10 mouse cellular contexts compared by ENCODE assay signal in the genomic region with DNA sequence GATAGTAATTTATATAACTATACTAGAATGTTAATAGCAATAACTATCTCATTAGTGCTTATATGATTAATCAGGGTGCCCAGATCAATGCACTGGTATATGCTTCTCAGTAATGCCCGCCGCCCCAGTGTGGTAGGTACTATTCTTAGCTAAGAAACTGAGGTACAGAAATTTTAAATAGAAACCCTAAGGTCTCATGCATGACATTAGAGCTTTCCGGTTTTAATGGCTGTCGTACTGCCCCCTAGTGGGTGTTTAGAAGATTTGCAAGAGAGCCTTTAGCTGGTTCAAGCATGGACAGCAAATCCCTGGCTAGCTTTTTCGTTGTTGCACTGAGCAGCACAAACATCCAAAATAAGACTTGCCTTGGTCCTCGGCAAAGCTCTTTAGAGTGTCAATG. TPM values are rescaled to one million over a fixed set of nuclear protein-coding genes. Genes with fewer than 3 reads are reported as not detected.
A peak's percentile ranks its signal among the peaks of the same experiment; 100 is the strongest.
DNase-seq lines count a peak whose midpoint lies in the region; ATAC-seq lines count a peak whose summit lies in the region.
"Had no signal": no experiment of that assay in that cellular context is flagged by ENCODE, and none has a peak within 500 bp of the region (broad histone marks: within the 10 kb centered on the region; RNA-seq: fewer than 3 reads in every experiment).

No protein-coding gene starts in this region.

- peaks cover 19% of the 10 kb centered on the region for H3K4me1 ChIP-seq in forebrain, embryonic 10.5 days
- peaks cover 19% of the 10 kb centered on the region for H3K4me1 ChIP-seq in forebrain, embryonic 13.5 days

- no peaks in the 10 kb centered on the region for H3K36me3 ChIP-seq in forebrain, embryonic 10.5 days (replicated peaks)
- H3K36me3 ChIP-seq in forebrain, embryonic 13.5 days (ENCODE audit: poor library complexity, severe bottlenecking), result no peaks in the 10 kb centered on the region

- no peak overlapping the region for H3K4me3 ChIP-seq in forebrain, embryonic 10.5 days
- H3K4me3 ChIP-seq in forebrain, embryonic 13.5 days, result no peak overlapping the region
- H3K4me3 ChIP-seq: myocyte had no signal

- H3K27ac ChIP-seq in forebrain, embryonic 10.5 days, result no peak overlapping the region
- no peak overlapping the region for H3K27ac ChIP-seq in forebrain, embryonic 13.5 days

- no peak overlapping the region for H3K9ac ChIP-seq in forebrain, embryonic 13.5 days

- peaks cover 8% of the 10 kb centered on the region for H3K27me3 ChIP-seq in forebrain, embryonic 10.5 days (ENCODE audit: poor library complexity, severe bottlenecking)
- 0 out of 2 replicates have a peak, but pooled peaks cover 5% of the 10 kb centered on the region for H3K27me3 ChIP-seq in forebrain, embryonic 13.5 days

- ATAC-seq in forebrain, embryonic 13.5 days, result no peak

- no peak overlapping the region for H3K4me2 ChIP-seq in forebrain, embryonic 13.5 days

- peak; percentile 63 for DNase-seq in forebrain, embryonic 10.5 days (ENCODE audit: extremely low spot score, low spot score)
- DNase-seq in thymus, postnatal 0 days (ENCODE audit: low spot score), result peak; percentile 64
- DNase-seq in thymus, postnatal 36 days, result no peak
- peak; percentile 42 for DNase-seq in embryo, embryonic 11.5 days (ENCODE audit: low read depth, low spot score)
- DNase-seq in kidney, postnatal 4 days, result peak; percentile 31 to 60
- DNase-seq in naive thymus-derived CD4-positive, alpha-beta T cell, adult 2 months (ENCODE audit: low read depth), result peak; percentile 75
- no peak for DNase-seq in testis, postnatal 14 days (ENCODE audit: low spot score)

- 21% methylated on average over 6 of the region's 6 CpGs for WGBS in forebrain, embryonic 10.5 days
- WGBS in forebrain, embryonic 13.5 days, result 16% methylated on average over 6 of the region's 6 CpGs

- H3K9me3 ChIP-seq in forebrain, embryonic 10.5 days, result no peaks in the 10 kb centered on the region
- no peaks in the 10 kb centered on the region for H3K9me3 ChIP-seq in forebrain, embryonic 13.5 days (replicated peaks)

RNA-seq across cellular contexts. Expression of a gene that starts 2.3 kb away (rescaled TPM):
- not detected in 2 replicates for polyA plus RNA-seq in forebrain, embryonic 10.5 days (2016; fragmentation: Nextera tagmentation; extraction: Ambion mirVana)
- not detected in 2 replicates for polyA plus RNA-seq in forebrain, embryonic 13.5 days (2015; fragmentation: Nextera tagmentation; extraction: Ambion mirVana)
- not detected in 2 replicates for polyA plus RNA-seq in thymus, postnatal 0 days (2015; fragmentation: Nextera tagmentation; extraction: Ambion mirVana)
- polyA plus RNA-seq: heart, embryonic 14.5 days; myocyte had no signal

RNA-seq across cellular contexts. Expression of a gene that starts 14.4 kb away (rescaled TPM):
- polyA plus RNA-seq in forebrain, embryonic 10.5 days (2016; fragmentation: Nextera tagmentation; extraction: Ambion mirVana), result not detected in 2 replicates
- polyA plus RNA-seq in forebrain, embryonic 13.5 days (2015; fragmentation: Nextera tagmentation; extraction: Ambion mirVana), result not detected in 2 replicates
- polyA plus RNA-seq in thymus, postnatal 0 days (2015; fragmentation: Nextera tagmentation; extraction: Ambion mirVana), result 0.39 TPM in 1 of 2 replicates, not detected in the other
- polyA plus RNA-seq: heart, embryonic 14.5 days; myocyte had no signal

RNA-seq across cellular contexts. Expression of a gene that starts 43.0 kb away (rescaled TPM):
- polyA plus RNA-seq in forebrain, embryonic 10.5 days (2016; fragmentation: Nextera tagmentation; extraction: Ambion mirVana), result not detected in 2 replicates
- polyA plus RNA-seq in forebrain, embryonic 13.5 days (2015; fragmentation: Nextera tagmentation; extraction: Ambion mirVana), result not detected in 2 replicates
- 0.59 and 0.91 TPM in 2 replicates for polyA plus RNA-seq in thymus, postnatal 0 days (2015; fragmentation: Nextera tagmentation; extraction: Ambion mirVana)
- polyA plus RNA-seq: heart, embryonic 14.5 days; myocyte had no signal

RNA-seq across cellular contexts. Expression of a gene that starts 56.1 kb away (rescaled TPM):
- polyA plus RNA-seq in forebrain, embryonic 10.5 days (2016; fragmentation: Nextera tagmentation; extraction: Ambion mirVana), result 1.7 and 2.3 TPM in 2 replicates
- 2.9 TPM in 2 replicates for polyA plus RNA-seq in forebrain, embryonic 13.5 days (2015; fragmentation: Nextera tagmentation; extraction: Ambion mirVana)
- polyA plus RNA-seq in thymus, postnatal 0 days (2015; fragmentation: Nextera tagmentation; extraction: Ambion mirVana), result 0.12 and 0.27 TPM in 2 replicates

Comparison
In these comparisons a context has a peak if more than half of its experiments do, and no peak if none do; other contexts are left out.
1. DNase-seq: peak in forebrain, embryonic 10.5 days (single experiment), thymus, postnatal 0 days (single experiment), embryo, embryonic 11.5 days (single experiment), kidney, postnatal 4 days (2 of 2) and naive thymus-derived CD4-positive, alpha-beta T cell, adult 2 months (single experiment); none in thymus, postnatal 36 days (0 of 2) and testis, postnatal 14 days (single experiment).